Mouse (Mus musculus) liver, postnatal 0 days (tissue): Measurements from ENCODE around the gene Pum3.

Source experiments
- CTCF ChIP-seq: sonication (generic); IDR thresholded peaks from 2 replicates; pipeline ENCODE4 v1.5.1; 2016; ENCODE audit warnings: antibody characterized with exemption, low read depth
- EP300 ChIP-seq: IDR thresholded peaks from 2 replicates; pipeline ENCODE4 v1.6.1; 2016; ENCODE audit warnings: antibody characterized with exemption, low read depth, mild to moderate bottlenecking

DNA sequence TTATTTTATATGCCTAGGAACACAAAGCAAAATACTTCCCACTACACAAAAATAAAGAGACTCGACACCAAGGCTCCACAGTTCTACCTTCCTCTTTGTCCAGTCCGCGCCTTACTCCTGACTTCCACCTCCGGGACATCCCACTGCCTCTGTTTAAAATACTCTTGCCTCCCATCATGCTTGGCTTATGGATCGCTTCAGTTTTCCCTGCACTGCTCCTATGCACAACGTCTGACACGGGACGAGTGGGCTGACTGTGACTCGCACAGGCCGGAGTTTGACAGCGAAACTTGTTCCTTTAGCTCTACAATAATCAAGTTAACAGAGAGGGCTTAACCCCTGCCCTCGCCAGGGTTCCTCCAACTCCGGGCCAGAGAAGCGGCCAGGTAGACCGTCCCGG lies 344 bp downstream of the Pum3 start:
- no peak for TF ChIP-seq CTCF
- TF ChIP-seq EP300 = no peak
